Mouse (Mus musculus) urinary bladder, postnatal 10 days (tissue): ENCODE data around the gene Ptpn23.
"Not testable (repeated sequence)": the region's sequence is repeated elsewhere in the genome, so short reads cannot be mapped to it uniquely, and the experiment has no call there.

Source experiments
- DNase-seq: peaks from one replicate; pipeline ENCODE4 v3.0.0; 2022; ENCODE audit warnings: low spot score

Ptpn23 gene

DNA sequence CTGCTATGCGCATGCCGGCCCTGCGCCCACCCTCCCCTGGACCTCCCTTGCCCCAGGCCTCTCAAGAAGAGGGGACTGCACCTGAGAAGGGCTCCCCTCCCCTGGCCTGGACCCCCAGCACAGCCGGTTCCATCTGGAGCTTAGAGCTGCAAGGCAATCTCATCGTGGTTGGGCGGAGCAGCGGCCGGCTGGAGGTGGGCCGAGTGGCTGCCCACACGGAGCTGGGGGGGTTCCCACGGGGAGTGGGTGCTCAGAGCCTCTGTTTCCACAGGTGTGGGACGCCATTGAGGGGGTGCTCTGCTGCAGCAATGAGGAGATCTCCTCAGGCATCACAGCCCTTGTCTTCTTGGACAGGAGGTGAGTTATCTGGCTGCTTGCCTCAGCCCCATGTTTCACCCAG, 26.7 kb downstream of the Ptpn23 start:
- DNase-seq = no peak

DNA sequence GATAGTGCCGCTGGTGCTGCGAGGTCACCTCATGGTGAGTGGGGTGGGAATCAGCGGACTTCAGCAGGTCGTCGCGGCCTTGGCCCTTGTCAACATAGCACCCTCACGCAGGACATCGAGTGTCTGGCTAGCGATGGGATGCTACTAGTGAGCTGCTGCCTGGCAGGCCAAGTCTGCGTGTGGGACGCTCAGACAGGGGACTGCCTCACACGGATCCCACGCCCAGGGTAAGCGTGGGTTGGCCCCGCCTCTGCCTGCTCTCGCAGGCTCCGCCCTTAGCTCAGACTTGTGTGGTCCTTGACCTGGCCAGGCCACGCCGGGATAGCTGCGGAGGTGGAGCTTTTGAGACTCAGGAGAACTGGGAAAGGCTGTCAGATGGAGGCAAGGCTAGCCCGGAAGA, 27.4 kb downstream of the Ptpn23 start:
- no peak for DNase-seq

DNA sequence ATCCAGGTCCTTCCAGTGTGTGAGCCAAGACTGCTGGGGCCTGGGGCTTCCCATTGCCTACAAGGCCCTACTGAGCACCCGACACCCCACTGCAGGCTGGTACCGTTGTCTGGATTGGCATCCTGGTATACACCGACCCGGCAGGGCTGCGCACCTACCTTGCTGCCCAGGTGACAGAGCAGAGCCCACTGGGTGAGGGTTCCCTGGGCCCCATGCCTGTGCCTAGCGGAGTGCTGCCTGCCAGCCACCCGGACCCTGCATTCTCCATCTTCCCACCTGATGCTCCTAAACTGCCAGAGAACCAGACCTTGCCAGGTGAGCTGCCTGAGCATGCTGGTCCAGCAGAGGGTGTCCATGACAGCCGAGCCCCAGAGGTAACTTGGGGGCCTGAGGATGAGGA, 28.7 kb downstream of the Ptpn23 start:
- DNase-seq = no peak

DNA sequence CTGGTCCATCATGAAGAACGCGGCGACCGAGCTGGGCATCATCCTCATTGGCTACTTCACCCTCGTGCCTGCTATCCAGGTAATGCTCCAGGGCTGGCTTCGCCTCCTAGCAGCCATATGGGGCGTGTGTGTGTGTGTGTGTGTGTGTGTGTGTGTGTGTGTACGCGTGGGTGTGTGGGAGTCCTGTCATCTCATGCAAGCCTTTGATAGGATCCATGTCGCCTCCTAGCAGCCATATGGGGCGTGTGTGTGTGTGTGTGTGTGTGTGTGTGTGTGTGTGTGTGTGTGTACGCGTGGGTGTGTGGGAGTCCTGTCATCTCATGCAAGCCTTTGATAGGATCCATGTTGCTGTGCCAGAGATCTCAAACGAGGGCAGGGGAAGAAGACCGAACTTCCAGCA, 30.4 kb downstream of the Ptpn23 start:
- not testable (repeated sequence) for DNase-seq

DNA sequence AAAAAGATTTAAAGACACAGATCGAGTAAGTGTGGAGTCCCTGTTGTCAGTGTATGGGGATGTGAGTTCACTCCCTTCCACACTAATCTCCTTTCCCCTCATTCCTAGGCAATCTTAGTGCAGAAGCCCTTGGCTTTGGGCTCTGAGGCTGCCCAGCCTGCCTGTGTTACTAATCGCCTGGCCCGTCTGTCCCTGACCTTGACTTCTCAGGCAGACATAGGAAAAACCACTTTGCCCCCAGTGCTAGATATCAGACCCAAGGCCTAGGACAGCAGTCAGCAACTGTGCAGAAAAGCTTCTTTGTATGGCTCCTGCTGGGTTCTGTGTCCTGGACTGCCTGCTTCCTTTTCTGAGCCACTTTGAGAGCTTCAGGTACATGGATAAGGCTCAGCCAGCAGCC, 32.3 kb downstream of the Ptpn23 start:
- DNase-seq = no peak

DNA sequence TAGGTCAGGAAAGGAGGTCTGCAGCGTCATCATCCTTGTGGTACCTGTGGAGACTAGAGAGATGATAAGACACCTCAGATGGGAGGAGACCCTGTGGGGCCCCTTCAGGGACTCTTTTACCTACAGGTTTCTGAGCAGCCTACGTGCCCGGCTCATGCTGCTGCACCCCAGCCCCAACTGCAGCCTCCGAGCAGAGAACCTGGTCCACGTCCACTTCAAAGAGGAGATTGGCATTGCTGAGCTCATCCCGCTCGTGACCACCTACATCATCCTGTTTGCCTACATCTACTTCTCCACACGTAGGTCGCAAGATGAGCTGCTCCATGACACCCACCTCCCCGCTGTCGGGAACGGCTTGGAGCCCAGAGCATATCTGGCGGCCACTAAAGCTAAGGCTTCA, 34.1 kb downstream of the Ptpn23 start:
- DNase-seq = no peak

DNA sequence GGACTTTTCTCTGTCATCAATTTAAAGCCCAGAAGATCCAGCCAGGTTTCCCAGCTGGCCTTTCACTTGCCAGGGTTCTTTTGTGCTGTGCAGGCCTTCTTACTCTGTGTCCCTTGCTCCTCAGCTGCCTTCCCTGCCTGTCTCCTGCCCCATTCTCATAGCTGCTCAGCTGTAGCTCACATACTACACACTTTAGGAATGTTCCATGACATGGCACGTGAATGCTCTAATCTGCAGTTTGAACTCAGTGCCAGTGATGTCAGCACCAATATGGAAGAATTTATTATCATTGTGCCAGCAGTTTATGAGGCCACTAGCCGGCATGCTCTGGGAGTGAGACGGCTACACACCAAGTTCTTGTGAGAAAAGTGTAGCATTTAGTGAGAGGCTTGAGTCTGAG, 38.2 kb downstream of the Ptpn23 start:
- no peak for DNase-seq

DNA sequence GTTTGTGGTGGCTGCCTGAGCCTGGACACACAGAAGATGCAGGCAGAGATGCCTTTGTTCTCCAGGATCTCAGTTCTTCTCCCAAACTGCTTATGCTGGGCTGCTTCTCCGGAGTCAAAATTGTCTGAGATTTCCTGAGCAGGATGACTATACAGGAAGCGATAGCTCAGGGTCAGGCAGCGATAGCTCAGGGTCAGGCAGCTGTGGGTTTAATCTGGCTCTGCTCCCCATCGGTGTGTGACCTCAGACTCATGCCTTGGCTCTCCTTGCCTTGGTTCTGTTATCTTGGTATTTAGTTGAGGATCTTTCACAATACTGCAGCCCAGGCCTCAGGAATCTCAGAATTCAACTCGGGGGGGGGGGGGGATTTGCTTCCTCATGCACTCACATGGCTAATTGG, 41.3 kb downstream of the Ptpn23 start:
- DNase-seq = no peak

DNA sequence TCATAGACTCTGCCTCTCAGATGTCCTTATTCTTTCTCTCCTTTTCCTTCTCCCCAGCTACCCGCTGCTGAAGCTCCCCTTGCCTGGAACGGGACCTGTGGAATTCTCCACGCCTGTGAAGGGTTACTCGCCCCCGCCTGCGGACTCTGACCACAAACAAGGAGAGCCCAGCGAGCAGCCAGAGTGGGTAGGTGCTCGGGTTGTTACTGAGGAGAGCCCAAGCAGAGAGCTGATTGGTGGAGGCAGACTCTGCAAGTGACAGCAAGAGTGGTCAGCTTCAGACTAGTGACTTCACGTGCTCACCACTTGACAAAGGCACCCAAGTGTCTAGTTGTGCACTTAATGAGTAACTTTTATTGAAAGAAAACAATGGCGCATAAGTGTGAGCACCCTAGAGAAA, 45.7 kb downstream of the Ptpn23 start:
- DNase-seq = no peak

DNA sequence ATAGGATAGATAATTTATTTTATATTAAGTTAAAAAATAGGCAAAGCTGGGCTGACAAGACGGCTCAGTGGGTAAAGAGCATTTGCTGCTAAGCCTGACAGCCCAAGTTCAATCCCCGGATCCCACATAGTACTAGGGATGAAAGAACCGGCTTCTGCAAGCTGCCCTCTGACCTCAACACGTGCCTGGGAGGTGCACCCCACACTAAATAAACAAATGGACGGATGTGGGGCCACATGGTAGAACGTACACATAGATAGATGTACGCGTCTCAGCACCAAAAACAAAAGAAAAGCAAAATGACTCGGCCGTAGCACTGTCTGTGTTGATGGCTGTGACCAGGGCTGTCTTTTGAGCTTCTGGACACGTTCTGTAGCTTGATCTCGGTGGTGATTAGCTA, 46.7 kb downstream of the Ptpn23 start:
- no peak for DNase-seq

DNA sequence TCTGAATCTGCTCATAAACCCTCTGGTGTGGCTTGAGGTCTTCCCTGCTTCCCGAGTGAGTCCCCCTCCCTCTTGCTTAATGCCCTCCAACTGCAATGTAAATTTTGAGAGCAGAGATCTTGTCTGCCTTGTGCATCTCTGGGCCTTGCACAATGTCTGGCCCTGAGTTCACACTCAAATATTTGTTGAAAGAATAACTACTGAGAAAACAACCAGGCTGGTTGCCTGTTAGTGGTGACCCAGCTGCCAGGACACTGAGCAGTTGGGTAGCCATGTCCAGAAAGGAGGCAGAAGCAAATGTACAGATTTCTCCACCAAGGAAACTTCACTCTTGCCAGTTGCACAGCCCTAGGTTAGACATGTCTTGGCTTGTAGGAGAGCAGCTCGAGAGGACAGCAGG, 49.7 kb downstream of the Ptpn23 start:
- DNase-seq = no peak

DNA sequence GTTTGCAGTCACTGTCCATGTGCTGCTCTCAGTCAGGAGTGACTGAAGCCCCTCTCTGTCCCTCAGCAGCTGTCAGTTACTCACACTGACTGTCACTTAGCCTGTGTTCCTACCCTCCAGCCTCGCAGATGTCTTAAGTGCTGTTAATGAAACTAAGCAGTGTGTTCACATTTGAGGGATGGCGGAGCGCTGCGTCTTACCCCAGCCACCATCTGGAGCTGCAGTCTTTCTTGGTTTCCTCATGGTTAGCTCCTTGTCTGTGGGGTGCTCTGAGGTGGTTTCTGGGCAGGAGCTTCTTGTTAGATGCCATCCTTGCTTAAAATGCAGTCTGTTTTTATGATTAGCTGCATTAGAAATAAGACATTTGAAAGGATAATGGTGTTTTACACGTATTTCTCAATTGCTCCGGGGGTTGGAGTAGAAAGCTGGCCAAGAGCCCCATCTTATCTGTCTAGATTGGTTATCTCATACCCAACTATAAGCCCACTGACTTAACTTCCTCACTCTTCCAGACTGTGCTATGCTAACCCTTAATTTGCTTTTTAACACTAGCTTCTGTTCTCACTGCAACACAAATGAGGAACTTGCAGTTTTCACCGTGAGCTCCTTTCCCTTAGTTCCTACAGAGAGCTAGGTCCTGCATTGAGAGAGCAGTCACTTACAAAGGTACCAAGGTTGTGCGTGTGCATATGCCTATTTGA, 55.9 kb downstream of the Ptpn23 start:
- DNase-seq = no peak

DNA sequence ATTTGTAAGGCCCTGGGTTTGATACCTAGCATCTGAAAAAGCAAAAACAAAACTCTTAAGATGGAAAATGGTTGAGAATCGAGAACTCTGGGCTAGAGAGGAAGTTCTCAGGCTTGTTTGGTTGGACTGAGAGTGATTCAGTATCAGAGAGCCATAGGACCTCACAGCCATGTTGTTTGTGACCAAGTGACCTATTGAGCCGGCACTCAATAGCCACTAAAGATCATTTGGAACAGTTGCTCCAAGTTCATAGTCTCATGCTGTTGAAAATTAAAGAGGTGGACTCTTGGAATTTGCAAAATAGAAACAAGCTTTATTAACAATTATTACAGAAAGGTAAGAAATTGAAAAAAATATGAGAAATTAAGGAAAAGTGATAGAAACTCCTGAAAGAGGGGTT, 56.7 kb downstream of the Ptpn23 start:
- no peak for DNase-seq

DNA sequence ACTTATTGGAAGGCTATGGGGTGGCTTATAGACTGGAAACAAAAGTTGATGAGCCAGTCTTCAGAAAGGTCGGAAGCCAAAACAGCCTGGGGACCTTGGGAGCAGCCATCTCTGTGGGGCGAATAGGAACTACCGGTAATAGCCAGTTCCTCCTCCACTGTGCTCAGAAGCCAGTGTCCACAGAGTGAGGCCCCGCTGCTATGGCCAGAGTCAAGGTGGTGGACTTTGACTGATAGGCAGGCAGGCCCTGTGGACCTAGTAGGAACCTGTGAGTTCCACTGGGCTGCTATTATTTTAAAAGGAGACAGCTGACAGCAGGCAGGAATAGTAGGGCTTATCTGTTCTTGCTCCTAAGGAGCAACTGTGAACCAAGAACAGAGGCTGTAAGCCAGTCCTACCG, 57.4 kb downstream of the Ptpn23 start:
- DNase-seq = no peak

DNA sequence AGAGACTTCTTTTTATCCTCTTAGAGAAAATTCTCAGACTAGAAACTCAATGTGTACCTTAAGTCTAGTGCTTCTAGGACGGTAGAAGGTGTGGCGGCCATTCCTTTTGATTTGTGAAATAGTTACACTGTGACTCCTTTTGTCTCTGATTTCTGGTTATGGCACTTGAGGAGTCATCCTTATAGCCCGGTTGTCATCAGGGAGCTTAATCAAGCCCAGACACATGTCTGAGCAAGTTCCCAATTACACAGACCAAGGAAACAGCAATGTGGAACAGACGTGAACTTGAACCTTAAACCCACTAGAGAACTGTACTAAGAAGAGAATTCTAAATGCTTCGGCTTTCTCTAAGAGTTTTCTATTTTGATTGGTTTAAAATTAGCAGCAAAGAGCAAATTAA, 57.8 kb downstream of the Ptpn23 start:
- DNase-seq = no peak

DNA sequence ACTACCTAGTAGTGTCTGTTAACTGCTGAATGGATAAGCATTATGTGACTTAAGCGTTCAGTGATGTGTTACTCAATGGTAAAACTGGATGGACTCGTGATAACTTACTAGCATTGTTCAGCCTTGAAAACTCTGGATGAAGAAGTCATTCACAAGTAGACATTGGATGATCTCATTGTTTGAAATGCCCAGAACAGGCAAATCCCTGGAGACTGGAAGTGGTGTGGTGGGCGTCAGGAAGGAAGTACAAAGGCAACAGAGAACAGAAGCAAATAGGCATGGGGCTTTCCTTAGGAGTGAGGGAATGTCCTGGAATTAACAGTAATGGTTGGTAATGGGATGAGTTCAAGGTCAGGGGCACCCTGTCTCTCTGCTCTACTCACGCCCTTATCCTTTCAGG, 59.1 kb downstream of the Ptpn23 start:
- DNase-seq = no peak

DNA sequence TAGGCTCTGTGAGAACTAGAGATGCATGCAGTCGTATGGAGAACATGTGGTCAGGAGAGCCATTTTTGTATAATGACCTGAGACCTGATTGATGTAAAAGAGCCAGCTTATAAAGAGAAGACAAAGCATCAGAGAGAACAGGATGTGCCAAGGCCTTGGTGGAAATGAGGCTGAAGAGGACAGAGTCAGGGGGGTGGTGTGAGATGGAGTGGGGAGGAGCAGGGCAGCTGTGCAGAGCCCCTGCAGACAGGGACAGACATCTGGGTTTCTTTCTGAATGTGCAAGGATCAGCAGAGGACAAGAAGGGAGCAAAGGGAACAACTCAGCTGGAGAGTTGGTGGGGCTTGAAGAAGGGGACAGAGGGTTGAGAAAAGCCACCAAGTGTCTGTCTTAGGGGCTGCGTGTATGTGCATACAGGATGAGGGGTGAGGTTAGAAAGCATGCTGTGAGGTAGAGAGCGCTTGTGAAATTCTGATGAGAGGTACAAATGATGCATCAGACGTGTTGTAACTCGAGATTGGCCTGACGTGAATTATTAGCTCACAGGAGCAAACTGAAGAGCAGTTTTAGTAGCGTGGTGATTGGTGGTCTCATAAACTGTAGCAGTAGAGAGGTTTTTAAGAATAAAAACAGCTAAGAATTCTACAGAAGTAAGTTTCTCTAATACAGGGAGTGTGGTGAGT, 62.8 kb downstream of the Ptpn23 start:
- no peak for DNase-seq

DNA sequence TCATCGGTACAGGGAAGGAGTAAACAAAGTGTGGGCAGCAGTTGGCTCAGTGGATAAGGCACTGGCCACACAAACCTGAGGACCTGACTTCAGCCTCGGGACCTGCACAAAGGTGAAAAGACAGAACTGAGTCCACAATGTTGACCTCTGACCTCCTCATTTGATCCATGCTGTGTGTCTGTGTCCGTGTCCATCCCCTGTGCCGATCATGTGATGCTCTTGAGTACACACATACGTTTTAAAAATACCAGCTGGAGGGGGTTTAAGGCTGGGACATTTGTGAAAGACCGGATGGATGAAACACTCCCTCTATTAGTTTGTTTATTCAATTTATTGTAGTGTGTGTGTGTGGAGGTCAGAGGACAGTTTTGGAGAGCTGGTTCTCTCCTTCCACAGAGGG, 64.2 kb downstream of the Ptpn23 start:
- DNase-seq = no peak

DNA sequence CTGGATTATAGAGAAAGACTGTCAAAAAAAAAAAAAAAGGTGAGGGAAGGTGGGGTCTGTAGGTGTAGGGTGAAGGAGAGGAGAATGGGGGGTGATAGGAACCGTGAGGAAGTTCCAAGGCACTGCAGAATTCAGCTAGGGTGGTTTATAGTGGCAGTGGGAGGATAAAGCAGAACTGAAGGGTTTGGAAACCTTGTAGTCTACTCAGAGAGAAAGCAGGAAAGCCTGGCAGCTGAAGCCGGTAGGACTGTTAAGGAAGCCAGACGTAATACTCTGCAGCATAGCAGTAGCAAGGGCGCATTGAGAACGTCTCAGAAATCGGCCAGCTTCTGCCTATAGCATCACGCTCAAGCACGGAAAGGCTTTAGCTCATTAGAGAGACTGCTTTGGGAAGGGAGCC, 66.0 kb downstream of the Ptpn23 start:
- DNase-seq = no peak

DNA sequence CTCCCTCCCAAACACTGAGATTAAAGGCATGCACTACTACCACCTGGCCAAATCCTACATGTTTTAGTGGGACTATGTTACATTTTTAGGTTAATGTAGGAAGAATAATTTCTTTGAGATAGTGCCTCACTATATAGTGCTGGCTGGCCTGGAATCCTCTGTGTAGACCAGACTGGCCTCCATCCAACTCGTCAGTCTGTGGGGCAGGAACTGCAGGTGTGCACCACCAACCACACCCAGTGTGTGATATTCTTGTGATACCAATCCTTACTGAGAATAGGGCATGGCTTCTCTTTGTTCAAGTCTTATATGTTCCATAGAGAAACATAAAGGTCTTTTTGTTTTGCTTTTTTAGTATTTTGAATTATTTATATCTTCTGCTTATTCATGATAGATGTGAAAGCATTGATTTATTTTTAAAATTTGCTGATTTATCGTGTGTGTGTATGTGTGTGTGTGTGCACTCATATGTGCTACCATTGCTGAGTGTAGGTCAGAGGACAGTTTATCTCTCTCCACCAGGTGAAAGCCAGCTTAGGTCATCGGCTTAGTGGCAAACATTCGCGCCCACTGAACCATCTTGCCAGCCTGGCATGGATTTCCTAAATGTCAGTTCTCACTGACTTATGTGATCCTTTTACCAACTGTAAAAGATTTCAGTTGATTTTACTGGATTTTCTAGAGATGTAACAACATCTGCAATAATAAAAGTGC, 67.8 kb downstream of the Ptpn23 start:
- DNase-seq = no peak
